Mouse (Mus musculus) forebrain, embryonic 13.5 days (tissue): ENCODE results near the gene Ttc37. TPM values are rescaled to one million over a fixed set of nuclear protein-coding genes. Genes with fewer than 3 reads are reported as not detected.

Experiments used
- ATAC-seq: fragments of 200-750 bp; cut with Nextera tagmentation; 2 replicates; pipeline ENCODE4 v1.8.0; 2017
- H3K27ac ChIP-seq: fragments of 300-500 bp; sonication (generic); 2 replicates; pipeline ENCODE4 v1.5.1; 2015; ENCODE audit warnings: inconsistent platforms, mild to moderate bottlenecking, moderate library complexity
- H3K27me3 ChIP-seq: fragments of 300-500 bp; sonication (generic); 2 replicates; pipeline ENCODE4 v1.6.1; 2015; ENCODE audit warnings: mild to moderate bottlenecking, inconsistent platforms
- H3K36me3 ChIP-seq: fragments of 300-500 bp; sonication (generic); 2 replicates; pipeline ENCODE4 v1.6.1; 2015; ENCODE audit warnings: mild to moderate bottlenecking, inconsistent platforms; ENCODE audit not compliant: poor library complexity, severe bottlenecking
- H3K4me1 ChIP-seq: fragments of 300-500 bp; sonication (generic); 2 replicates; pipeline ENCODE4 v1.6.1; 2015; ENCODE audit warnings: inconsistent platforms
- H3K4me2 ChIP-seq: fragments of 300-500 bp; sonication (generic); 2 replicates; pipeline ENCODE4 v1.6.1; 2015; ENCODE audit warnings: inconsistent platforms, mild to moderate bottlenecking, moderate library complexity
- H3K4me3 ChIP-seq: fragments of 300-500 bp; sonication (generic); 2 replicates; pipeline ENCODE4 v1.5.1; 2015; ENCODE audit warnings: mild to moderate bottlenecking, inconsistent platforms
- H3K9ac ChIP-seq: fragments of 300-500 bp; sonication (generic); 2 replicates; pipeline ENCODE4 v1.6.1; 2015; ENCODE audit warnings: mild to moderate bottlenecking, inconsistent platforms
- H3K9me3 ChIP-seq: fragments of 300-500 bp; sonication (generic); replicated peaks from 2 replicates; pipeline ENCODE4 v1.6.1; 2016; ENCODE audit warnings: inconsistent platforms
- WGBS: fragments of 180-500 bp; shearing (Covaris S2); methylation state at CpG from one replicate; pipeline ENCODE4 v1.1.7; 2015; 5-methylcytosine and 5-hydroxymethylcytosine counted together
- polyA plus RNA-seq: library from polyadenylated mRNA; unstranded; fragments of >200 nt; fragmentation: Nextera tagmentation; extraction: Ambion mirVana; gene quantifications from 2 replicates; pipeline ENCODE4 v1.2.1, GENCODE M21; 2015

Gene Ttc37
- polyA plus RNA-seq: 9.6 and 10.4 TPM in 2 replicates

DNA sequence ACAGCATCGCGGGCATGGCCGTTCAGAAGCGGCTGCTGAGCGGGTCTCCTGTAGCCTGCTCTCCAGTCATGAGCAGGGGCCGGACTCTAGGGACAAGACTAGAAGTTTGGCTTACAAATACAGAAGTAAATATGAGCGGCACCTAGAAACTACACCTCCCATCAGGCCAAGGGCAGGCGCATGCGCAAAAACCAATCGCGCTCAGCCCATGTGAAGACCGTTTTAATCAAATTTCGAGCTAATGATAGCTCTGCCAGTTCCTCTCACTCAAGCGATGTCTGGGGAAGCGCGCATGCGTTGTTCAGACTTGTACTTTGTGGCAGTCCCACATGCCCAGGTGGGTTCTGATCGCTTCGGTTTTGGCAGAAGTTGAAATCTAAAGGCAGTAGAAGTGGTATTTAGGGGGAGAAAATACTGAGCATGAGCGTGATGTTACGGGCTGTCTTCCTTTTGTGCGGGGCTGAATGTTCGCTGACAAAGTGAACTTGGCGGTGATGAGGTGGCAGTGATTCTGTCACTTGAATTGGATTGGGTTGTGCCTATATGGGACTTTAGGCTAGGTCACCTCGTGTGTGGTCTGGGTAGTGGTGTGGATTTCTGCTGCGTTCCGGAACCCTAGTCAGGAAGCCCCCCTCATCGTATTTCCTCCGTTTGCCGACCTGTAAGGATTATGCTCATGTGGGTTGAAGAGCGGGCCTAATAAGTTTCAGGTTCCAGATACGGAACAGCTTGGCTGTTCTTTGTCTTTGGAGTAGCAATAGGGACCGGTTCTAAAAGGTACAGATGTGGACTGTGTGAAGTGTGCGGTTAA is at the start of gene Ttc37, which contains the start of gene Arsk:
Ttc37 (plus strand) TSS at position 242 of the 811 bp plus-strand sequence.
Arsk (minus strand) TSS at position 168 of the 811 bp plus-strand sequence.
- peak within 1 kb of the TSS; percentile 66 for H3K4me3 ChIP-seq
- peak within 1 kb of the TSS; percentile 73 for H3K9ac ChIP-seq
- H3K27ac ChIP-seq: peak within 1 kb of the TSS; percentile 65
- peak; percentile 97 for ATAC-seq
- no peaks in the 10 kb centered on the region for H3K27me3 ChIP-seq
- WGBS: under 1% methylated on average over 34 of the region's 34 CpGs
- H3K4me1 ChIP-seq: peaks cover 10% of the 10 kb centered on the region
- H3K36me3 ChIP-seq: peaks cover 5% of the 10 kb centered on the region; the same call in 1 of the 2 replicates
- no peaks in the 10 kb centered on the region for H3K9me3 ChIP-seq
- peak within 1 kb of the TSS; percentile 75 for H3K4me2 ChIP-seq

GRCm38 (mm10) chr13:76055391-76056232 is 42.9 kb upstream of the Ttc37 start:
- H3K4me3 ChIP-seq: peak overlapping the region; percentile 55
- ATAC-seq: peak; percentile 78
- H3K36me3 ChIP-seq: no peaks in the 10 kb centered on the region
- under 1% methylated on average over 58 of the region's 59 CpGs for WGBS
- H3K9ac ChIP-seq: peak overlapping the region; percentile 66
- peak overlapping the region; percentile 100 for H3K4me2 ChIP-seq
- peaks cover 57% of the 10 kb centered on the region for H3K27me3 ChIP-seq
- H3K9me3 ChIP-seq: no peaks in the 10 kb centered on the region
- H3K27ac ChIP-seq: no peak overlapping the region
- H3K4me1 ChIP-seq: peaks cover 17% of the 10 kb centered on the region

- WGBS: 0% methylated on average over 32 of the region's 34 CpGs
- Histone ChIP-seq H3K36me3 (no peaks in the 10 kb centered on the region), H3K9me3 (no peaks in the 10 kb centered on the region), H3K27ac (no peak overlapping the region), H3K4me2 (peak overlapping the region; percentile 100), H3K27me3 (peaks cover 57% of the 10 kb centered on the region), H3K4me3 (peak overlapping the region; percentile 55), H3K4me1 (peaks cover 17% of the 10 kb centered on the region), H3K9ac (peak overlapping the region; percentile 66)
- ATAC-seq: peak; percentile 95
These were observed 42.2 kb upstream of the Ttc37 start for GRCm38 (mm10) chr13:76056261-76056724.

GRCm38 (mm10) chr13:76056896-76057266 is 41.7 kb upstream of the Ttc37 start, which contains the start of gene Gpr150:
Gpr150 (minus strand) TSS chr13:76056996.
- Histone ChIP-seq H3K9ac (peak within 1 kb of the TSS; percentile 66), H3K4me3 (peak within 1 kb of the TSS; percentile 55), H3K27ac (no peak within 1 kb of the TSS), H3K27me3 (peaks cover 57% of the 10 kb centered on the region), H3K9me3 (no peaks in the 10 kb centered on the region), H3K4me2 (peak within 1 kb of the TSS; percentile 100), H3K36me3 (no peaks in the 10 kb centered on the region), H3K4me1 (peaks cover 17% of the 10 kb centered on the region)
- peak; percentile 2; the same call in 1 of the 2 replicates for ATAC-seq
- 14% methylated on average over 10 of the region's 10 CpGs for WGBS

DNA sequence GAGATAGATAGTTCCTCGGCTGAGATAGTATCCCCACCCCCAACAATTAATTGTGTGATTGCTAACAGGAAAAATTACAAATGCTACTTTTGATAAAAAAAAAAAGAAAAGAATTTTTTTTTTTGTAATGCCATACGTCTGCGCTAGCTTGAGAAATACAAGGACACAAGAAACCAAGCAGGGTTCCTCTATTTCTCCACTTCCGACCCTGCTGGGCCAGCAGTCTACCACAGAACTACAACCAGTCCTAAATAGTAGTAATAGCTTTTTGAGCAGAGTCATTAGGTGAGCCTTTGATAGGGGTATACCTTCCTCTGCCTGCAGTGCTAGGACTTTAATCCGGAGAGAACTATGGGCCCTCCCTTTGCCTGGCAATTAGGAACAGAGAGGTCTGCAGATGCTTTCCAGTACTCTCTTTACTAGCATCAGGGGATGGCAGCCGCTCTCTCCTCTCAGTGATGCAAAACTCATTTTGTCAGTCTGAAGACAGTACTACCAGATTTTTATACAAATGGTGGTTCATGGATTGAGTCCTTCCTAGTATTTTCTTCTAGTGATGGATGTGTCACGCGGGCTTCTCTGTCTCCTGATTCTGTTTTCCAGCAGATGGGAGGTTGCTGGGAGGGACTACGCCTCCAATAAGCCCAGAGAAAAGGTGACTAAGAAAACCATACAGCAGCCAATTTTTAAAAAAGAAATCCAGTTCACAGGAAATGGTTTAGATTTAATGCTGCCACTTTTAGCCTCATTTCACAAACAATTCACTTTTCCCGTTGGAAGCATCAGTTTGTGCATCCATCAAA is 41.1 kb upstream of the Ttc37 start:
- peaks cover 17% of the 10 kb centered on the region for H3K4me1 ChIP-seq
- 70% methylated on average over 10 of the region's 10 CpGs for WGBS
- peaks cover 56% of the 10 kb centered on the region for H3K27me3 ChIP-seq
- no peak overlapping the region for H3K27ac ChIP-seq
- no peaks in the 10 kb centered on the region for H3K9me3 ChIP-seq
- peak overlapping the region; percentile 100 for H3K4me2 ChIP-seq
- no peak overlapping the region for H3K4me3 ChIP-seq
- 0 out of 2 replicates have a peak, but pooled peaks cover 2% of the 10 kb centered on the region for H3K36me3 ChIP-seq
- no peak overlapping the region for H3K9ac ChIP-seq
- ATAC-seq: no peak

DNA sequence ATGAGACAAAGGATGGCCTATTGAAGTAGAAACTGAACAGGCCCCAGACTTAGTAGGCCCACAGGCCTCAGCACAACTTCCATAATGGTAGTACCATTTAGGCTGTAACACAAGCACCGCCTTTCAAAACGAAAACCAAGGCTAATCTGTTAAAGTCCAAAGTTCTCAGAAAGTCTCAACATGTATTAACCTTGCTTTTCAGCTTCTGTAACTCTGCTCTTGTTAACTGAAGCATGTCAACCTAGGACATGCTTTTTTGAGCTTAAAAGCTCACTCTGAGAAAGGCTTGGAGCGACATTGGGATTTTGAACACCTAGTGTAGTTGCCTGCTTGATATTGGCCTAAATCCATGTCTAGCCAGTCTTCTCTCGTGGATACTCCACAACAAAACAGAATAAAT is 38.9 kb upstream of the Ttc37 start:
- Histone ChIP-seq H3K27ac (no peak overlapping the region), H3K4me1 (peaks cover 17% of the 10 kb centered on the region), H3K27me3 (peaks cover 37% of the 10 kb centered on the region), H3K36me3 (peaks cover 7% of the 10 kb centered on the region), H3K9me3 (no peaks in the 10 kb centered on the region), H3K9ac (no peak overlapping the region), H3K4me3 (no peak overlapping the region), H3K4me2 (no peak overlapping the region)
- 85% methylated on average over 4 of the region's 4 CpGs for WGBS
- no peak for ATAC-seq

- no peak overlapping the region for H3K9ac ChIP-seq
- peaks cover 10% of the 10 kb centered on the region for H3K36me3 ChIP-seq
- no peaks in the 10 kb centered on the region for H3K4me1 ChIP-seq
- no peaks in the 10 kb centered on the region for H3K9me3 ChIP-seq
- H3K27me3 ChIP-seq: peaks cover 12% of the 10 kb centered on the region; the same call in 1 of the 2 replicates
- WGBS: 90% methylated on average over 3 of the region's 3 CpGs
- no peak overlapping the region for H3K4me3 ChIP-seq
- H3K4me2 ChIP-seq: no peak overlapping the region
- ATAC-seq: no peak
- H3K27ac ChIP-seq: no peak overlapping the region
These were observed 36.4 kb upstream of the Ttc37 start for GRCm38 (mm10) chr13:76062126-76062525.

DNA sequence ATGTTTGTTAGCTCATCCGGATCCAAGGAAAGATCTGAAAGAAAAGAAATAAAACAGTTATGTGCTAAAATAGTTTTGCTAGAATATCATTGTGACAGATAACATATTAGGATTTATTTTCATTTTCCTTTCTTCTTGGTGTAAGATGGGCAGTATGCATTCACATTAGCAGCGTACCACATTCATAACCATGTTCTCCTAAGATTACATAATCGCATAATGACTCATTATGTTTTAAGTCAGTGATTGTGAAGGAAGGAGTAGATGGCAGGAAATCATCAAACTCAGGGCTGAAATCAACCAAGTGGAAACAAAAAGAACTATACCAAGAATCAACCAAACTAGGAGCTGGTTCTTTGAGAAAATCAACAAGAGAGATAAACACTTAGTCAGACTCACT is 36.0 kb upstream of the Ttc37 start:
- no peak overlapping the region for H3K27ac ChIP-seq
- no peak overlapping the region for H3K9ac ChIP-seq
- H3K4me2 ChIP-seq: no peak overlapping the region
- no peak overlapping the region for H3K4me3 ChIP-seq
- no peaks in the 10 kb centered on the region for H3K4me1 ChIP-seq
- no peak for ATAC-seq
- WGBS: 96% methylated on average over 3 of the region's 3 CpGs
- H3K27me3 ChIP-seq: peaks cover 9% of the 10 kb centered on the region; the same call in 1 of the 2 replicates
- no peaks in the 10 kb centered on the region for H3K9me3 ChIP-seq
- H3K36me3 ChIP-seq: peaks cover 10% of the 10 kb centered on the region

GRCm38 (mm10) chr13:76063548-76063947 is 35.0 kb upstream of the Ttc37 start:
- 93% methylated on average over 4 of the region's 4 CpGs for WGBS
- Histone ChIP-seq H3K27ac (no peak overlapping the region), H3K4me3 (no peak overlapping the region), H3K36me3 (peaks cover 10% of the 10 kb centered on the region), H3K4me1 (no peaks in the 10 kb centered on the region), H3K9ac (no peak overlapping the region), H3K27me3 (no peaks in the 10 kb centered on the region), H3K4me2 (no peak overlapping the region), H3K9me3 (no peaks in the 10 kb centered on the region)
- no peak for ATAC-seq

GRCm38 (mm10) chr13:76064363-76064945 is 34.1 kb upstream of the Ttc37 start:
- Histone ChIP-seq H3K36me3 (peaks cover 10% of the 10 kb centered on the region), H3K4me2 (no peak overlapping the region), H3K9me3 (no peaks in the 10 kb centered on the region), H3K27me3 (no peaks in the 10 kb centered on the region), H3K4me3 (no peak overlapping the region), H3K4me1 (no peaks in the 10 kb centered on the region), H3K9ac (no peak overlapping the region), H3K27ac (no peak overlapping the region)
- 0 out of 2 replicates have a peak, but pooled peaks have one; percentile 10 for ATAC-seq
- 87% methylated on average over 13 of the region's 13 CpGs for WGBS

- H3K27me3 ChIP-seq: no peaks in the 10 kb centered on the region
- H3K4me1 ChIP-seq: no peaks in the 10 kb centered on the region
- no peaks in the 10 kb centered on the region for H3K9me3 ChIP-seq
- no peak overlapping the region for H3K27ac ChIP-seq
- WGBS: 87% methylated on average over 1 of the region's 1 CpGs
- H3K4me3 ChIP-seq: no peak overlapping the region
- no peak overlapping the region for H3K4me2 ChIP-seq
- H3K9ac ChIP-seq: no peak overlapping the region
- ATAC-seq: no peak
- H3K36me3 ChIP-seq: no peaks in the 10 kb centered on the region
These were observed 24.2 kb upstream of the Ttc37 start for GRCm38 (mm10) chr13:76074323-76074722.
